Mouse (Mus musculus) T-helper 2 cell (primary cell): Measurements from ENCODE around the gene Gpr165.

Source experiments
- in situ Hi-C: fragments of 300-600 bp; cut with MboI, MseI; formaldehyde crosslinking; loops from one replicate; pipeline ENCODE4 v1.15.1; 2025; ENCODE audit warnings: high pct_unique_total_duplicates

The Gpr165 gene

GRCm38 (mm10) chrX:96712907-96713774 lies at the start of gene Gpr165:
Gpr165 (plus strand) TSS chrX:96713441.
- in situ Hi-C loops: no loop called here

- in situ Hi-C loops: no loop called here
These were observed 38.4 kb upstream of the Gpr165 start for GRCm38 (mm10) chrX:96674871-96675270.
